Mouse (Mus musculus): Measurements from ENCODE around the gene Clic4.

- TF ChIP-seq POLR2A (IDR thresholded peaks at IDR 0.05; ENCODE audit: borderline replicate concordance, control insufficient read depth, low read depth, low read length) (no peak), CTCF (IDR thresholded peaks at IDR 0.05; ENCODE audit: control insufficient read depth, insufficient read depth, low read length) (no peak)
Observed at GRCm38 (mm10) chr4:135235546-135235945, 37.1 kb downstream of the Clic4 start.
